Mouse (Mus musculus) cerebellum, adult 18-20 months (tissue): ENCODE results near the gene Prkcg.

Source experiments
- DNase-seq, 2 experiments: peaks; one replicate each; pipeline ENCODE4 v3.0.0; 2021

Gene Prkcg

DNA sequence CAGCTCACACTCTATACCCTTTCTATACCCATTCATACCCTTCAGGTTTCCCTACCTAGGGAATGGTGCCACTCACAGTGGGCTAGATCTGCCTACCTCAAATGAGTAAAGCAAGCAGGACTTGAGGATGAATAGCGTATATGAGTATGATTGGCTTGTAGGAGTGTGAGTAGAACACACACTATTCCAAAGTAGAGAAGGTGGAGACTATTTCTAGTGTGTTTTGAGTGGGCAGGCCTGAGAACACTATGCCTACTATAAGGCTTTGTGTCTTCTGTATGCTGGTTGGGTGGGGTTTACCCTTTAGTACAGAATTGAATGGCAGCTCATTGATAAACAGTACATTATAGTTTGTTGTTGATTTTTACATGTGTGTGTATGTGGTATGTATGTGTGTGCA, 34.8 kb downstream of the Prkcg start:
- DNase-seq = no peak

DNA sequence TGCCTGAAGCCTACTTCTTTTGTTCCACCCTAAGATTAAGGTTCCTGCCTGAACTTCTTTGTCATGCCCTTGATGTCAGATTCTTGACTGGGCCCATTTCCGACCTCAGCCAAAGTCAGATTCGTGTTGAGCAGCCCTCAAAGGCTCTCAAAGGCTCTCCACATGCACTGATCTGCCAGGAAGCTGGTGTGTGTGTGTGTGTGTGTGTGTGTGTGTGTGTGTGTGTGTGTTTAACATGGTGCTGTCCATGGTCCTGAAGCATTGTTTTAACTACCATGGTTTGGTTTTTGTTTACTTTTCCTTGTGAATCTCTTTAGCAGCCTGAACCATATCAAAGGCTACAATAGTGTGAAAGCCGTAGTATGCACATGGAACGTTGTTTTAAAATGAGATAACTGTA, 39.0 kb downstream of the Prkcg start:
- DNase-seq = no peak

DNA sequence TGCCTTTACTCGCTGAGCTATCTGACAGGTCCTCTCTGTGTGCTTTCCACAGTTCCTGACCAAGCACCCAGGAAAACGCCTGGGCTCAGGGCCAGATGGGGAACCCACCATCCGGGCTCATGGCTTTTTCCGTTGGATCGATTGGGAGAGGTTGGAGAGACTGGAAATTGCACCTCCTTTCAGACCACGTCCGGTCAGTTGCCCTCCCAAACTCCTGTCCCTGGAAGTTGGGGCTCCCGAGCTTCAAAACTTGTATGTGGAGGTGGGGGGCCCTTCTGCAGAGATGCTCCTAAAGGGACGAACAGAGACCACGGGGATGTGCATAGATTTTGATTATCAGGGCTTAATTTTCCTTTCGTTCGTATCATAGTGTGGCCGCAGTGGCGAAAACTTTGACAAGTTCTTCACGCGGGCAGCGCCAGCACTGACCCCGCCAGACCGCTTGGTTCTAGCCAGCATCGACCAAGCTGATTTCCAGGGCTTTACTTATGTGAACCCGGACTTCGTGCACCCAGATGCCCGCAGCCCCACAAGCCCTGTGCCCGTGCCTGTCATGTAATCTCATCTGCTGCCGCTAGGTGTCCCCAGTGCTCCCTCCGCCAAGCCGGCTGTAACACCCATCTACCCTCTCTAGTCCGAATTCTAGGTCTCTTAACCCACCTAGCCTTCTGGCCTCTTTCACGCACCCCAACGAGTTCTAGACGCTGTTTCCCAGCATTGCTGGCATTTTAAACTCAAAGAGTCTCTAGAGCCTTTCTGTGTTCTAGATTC, 41.0 kb downstream of the Prkcg start:
- peak; percentile 87 to 92 for DNase-seq

DNA sequence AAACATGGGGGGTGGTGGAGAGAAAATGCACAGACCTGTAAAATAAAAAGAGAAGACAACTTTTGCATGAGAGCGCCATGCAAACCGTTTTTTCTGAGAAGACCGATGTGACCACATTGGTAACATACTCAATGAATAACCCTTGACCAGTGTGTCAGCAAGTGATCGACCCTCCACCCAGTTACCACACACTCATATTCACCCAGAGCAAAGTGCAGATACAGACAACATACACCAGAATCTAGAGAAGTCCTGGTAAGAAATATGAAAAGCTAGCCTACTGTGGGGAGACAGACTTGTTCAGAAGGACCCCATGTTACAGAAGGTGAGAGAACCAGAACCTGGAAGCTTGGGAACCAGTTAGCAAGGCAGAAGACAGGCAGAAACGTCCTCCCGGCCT, 42.2 kb downstream of the Prkcg start:
- no peak for DNase-seq

DNA sequence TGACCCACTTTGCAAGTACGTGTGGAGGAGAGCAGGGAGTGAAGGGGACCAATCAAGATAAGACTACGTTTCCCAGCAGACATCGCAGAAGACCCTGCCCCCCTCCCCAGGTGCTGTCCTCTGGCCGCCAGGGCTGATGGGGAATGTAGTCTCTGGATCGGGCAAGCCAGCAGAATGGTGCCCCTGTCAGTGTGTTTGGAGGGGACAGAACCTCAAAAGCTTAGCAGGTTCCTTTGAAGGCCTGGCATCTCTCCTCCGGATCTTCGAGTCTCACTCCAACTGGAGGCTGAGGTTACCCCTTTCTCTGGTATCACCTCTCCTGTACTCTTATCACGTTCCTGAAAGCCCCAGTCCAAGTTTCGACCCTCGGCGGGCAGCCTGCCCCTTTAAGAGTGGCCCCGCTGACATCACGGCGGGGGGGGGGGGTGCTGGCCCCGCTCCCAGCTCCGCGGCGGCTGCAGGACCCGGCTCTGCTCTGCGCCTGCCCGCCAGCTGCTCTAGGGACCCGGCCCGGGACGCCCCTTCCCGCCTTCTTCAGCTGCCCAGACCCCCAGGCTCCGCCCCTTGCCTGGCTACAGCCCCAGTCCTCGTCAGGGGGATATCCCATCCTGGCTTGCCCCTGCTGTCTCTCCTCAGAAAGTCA, 42.7 kb downstream of the Prkcg start:
- DNase-seq = peak; percentile 85 to 93

DNA sequence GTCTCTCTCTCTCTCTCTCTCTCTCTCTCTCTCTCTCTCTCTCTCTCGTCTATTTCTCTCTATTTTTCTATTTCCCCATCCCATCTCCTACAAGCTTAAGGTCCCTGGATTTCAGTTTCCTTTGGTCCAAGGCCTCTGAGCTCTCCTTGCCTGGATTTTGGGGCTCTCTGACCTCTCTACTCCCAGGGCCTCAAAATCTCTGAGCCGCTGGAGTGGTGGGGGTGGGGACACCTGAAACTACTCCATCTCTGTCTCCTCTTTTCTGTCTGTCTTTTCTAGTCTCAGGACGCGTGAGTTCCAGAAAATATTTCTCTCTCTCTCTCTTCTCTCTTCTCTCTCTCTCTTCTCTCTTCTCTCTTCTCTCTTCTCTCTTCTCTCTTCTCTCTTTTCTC, 43.2 kb downstream of the Prkcg start:
- DNase-seq = no peak

DNA sequence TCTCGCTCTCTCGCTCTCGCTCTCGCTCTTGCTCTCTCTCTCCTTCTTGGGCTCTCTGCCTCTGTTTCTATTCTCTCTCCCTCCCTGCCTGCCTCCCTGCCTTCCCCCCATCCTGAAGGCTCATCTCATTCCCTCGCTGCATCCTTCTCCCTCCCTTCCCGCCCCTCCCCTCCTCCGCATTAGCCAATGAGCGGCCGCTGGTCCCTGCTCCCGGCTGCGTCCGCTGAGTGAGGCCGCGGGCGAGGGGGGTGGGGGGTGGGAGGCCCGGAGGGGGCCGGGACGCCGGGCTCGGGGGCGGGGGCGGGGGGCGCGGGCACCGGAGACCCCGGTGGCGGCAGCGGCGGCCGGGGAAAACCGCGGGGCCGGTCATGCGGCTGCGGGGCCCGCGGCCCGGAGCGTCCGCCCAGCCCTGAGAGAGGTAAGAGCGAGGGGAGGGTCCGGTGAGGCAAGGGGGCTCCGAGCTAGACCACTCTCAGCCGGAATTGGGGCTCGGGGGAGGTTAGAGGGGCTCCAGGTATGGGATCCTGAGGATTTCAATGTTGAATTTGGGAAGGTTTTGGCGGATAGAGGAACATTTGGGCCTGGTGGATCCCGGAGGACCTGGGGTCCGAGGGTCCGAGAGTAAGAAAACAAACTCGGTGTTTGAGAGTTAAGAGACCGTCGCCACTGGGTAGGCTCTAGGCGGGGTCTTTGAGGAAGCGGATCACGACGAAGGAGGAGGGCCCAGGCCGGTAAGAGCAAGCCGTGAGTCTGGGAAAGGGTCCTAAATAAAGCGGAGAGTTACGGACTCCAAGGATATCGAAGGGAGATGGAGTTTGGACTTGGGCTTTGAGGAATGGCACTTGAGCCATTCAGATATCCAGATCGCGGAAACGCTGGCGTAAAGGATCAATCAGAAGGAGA, 43.9 kb downstream of the Prkcg start, which contains the start of gene Cacng7:
Gene Cacng7, plus strand, starts transcription at position 337 of the 903 bp plus-strand sequence.
- DNase-seq = peak; percentile 74 to 87

DNA sequence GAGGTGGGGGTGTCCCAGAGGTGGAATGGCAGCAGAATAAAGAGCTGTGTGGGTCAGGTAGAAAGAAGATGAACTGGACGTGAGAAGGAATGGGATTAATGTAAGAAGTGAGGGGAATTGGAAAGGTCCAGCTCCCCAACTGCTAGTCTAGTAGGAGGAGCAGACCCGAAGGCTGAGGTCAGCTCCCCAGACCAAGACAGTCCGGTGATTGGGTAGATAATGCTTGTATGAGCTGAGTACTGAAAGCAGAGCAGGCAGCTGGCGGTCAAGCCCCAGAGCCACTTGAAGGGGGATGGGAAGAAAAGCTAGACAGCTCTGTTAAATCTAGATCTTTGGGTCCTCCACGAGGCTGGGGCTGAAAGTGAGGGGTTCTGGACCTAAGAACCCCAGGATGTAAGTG, 44.6 kb downstream of the Prkcg start:
- DNase-seq = peak; percentile 41 to 43

DNA sequence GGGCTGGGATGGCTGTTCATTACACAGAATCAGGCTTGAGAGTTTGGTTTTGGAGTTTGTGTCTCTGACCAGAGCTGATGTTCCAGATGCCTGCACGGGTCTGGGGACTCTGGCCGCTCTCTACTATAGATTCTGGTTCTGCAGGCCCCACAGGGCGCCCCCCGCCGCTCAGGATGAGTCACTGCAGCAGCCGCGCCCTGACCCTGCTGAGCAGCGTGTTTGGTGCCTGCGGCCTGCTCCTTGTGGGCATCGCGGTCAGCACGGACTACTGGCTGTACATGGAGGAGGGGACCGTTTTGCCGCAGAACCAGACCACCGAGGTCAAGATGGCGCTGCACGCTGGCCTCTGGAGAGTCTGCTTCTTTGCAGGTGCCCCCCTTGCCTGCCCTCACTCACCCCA, 47.4 kb downstream of the Prkcg start:
- peak; percentile 9 to 37 for DNase-seq

DNA sequence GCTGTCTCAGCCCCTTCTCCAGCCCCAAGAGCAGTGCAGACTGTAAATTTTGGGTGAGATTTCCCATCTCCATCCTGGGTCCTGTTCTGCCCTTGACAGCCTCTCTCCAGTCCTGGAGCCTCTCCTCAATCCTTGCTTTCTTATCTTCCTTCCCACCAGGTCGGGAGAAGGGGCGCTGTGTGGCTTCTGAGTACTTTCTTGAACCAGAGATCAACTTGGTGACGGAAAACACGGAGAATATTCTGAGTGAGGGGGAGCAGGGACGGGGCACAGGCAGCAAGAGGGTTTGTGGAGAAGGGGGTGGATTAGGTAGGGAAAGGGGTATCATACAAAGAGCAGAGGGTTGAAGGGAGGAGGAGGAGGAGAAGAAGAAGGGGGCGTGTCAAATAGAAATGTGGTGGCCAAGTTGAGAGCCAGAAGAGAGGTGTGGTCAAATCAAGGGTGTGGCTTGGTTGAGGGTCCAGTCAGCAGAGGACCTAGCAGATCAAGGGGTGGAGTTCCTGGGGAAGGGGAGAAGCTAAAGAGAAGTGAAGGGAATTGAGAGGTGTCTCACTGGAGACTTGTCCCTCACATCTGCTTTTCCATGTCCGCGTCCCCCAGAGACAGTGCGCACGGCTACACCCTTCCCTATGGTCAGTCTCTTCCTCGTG, 49.4 kb downstream of the Prkcg start:
- no peak for DNase-seq

DNA sequence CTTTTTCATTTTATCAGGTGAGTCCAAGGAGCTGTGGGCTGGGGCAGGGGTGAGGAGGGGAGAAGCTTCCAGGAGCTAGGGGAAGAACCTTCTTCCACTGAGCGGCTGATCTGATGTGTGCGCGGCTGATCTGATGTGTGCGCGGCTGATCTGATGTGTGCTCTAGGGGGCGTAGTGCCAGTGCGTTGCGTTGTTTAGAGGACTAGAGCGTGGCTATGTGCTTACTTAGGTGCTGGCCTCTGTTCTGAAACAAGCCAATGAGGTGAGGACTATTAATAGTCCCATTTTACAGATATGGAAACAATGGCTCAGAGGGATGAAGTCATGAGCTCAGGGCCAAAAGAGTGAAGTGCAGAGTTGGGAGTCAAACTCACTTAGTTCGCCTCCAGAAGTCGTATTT, 50.0 kb downstream of the Prkcg start:
- no peak for DNase-seq

DNA sequence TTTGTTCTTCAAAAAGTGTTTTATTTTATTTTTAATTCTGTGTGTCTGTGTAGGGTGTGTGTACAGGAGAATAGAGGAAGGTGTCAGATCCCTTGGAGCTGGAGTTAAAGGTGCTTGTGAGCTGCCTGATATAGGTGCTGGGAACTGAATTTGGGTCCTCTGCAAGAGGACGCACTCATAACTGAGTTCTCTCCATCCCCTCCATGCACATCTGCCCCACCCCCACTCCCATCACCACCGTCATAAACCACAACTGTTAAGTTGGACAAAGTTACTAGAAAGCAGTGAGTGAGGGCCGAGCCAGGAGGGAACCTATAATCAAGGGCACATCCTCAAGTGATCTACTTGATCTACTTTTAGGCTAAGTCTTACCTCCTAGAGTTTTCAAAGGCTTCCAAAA, 54.9 kb downstream of the Prkcg start:
- DNase-seq = no peak

DNA sequence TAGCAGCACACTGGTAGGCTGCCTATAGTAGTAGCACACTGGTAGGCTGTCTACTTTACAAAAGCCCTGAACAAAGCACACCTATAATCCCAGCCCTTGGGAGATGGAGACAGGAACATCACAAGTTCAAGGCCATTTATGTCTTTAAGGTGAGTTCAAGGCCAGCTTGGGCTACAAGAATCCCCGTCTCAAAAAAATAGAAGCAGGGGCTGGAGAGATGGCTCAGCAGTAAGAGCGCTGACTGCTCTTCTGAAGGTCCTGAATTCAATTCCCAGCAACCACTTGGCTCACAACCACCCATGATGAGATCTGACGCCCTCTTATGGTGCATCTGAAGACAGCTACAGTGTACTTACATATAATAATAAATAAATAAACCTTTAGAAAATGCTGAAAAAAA, 56.3 kb downstream of the Prkcg start:
- no peak for DNase-seq

DNA sequence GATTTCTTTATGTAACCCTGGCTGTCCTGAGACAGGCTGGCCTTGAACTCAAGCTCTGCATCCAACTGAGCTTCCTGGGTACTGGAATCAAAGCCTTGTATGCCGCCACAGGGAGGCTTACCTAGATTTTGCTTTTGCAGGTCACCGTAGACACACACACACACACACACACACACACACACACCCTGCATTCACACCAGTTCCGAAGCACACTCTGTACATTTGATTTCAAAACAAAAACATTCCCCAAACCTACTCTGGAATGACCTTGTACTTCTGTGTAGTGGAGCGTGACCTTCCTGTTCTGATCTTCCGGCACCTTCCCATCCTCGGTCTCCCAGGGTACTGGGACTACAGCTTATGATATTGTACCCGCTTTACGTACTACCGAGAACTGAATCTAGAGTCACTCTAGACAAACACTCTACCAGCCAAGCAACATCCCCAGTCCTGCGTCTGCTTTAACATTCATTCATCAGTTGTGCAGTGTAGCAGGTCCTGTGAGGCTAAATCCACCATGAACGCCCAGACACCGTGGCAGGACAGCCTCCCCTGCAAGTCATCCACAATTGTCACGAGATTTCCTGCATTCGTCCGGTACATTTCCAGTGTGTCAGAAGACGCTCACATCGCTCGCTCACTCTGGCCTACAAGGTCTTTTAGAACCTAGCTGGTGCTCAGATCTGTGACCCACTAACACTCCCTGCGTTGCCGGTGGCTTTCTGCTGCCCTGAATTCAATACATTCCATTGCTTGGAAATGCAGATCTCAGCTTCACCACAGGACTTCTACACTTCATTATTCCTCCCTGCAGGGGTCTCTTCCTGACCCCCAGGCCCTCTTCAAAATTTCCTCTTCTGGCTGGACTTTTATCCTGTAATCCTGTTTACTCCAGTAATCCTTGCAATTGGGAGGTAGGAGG, 58.6 kb downstream of the Prkcg start:
- DNase-seq = peak in 1 of 2 experiments; percentile 17

DNA sequence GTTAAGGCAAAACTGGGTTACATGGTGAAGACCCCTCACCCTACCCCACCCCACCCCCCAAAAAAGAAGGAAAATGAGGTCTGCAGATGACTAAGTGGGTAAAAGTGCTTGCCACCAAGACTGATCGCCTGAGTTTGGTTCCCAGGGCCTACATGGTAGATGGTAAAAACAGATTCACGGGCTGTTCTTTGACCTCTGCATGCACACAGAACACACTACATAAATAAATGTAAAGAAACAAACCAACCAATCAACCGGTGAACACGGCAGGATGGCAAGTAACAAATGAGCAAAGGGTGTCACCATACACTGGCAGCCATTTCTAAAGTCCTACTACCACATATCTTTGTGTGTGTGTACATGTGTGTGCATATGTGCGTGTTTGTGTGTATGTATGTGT, 59.3 kb downstream of the Prkcg start:
- no peak for DNase-seq

DNA sequence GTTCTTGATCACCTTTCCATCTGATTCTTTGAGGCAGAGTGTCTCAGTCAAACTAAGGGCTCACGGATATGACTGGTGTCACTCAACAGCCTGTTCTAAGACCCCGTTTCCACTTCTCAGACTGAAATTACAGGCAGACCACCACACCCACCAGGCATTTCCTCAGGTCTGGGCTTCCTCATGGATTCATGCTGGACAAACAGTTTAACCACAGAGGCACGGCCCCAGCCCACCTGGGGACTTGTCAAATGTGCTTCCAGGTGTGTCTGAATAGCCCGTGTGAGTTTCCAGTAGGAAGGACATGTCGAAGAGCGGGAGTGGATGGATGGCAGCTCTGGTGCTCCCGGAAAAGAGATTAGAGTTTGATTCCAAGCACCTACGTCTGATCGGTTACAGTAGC, 60.8 kb downstream of the Prkcg start:
- DNase-seq = no peak

DNA sequence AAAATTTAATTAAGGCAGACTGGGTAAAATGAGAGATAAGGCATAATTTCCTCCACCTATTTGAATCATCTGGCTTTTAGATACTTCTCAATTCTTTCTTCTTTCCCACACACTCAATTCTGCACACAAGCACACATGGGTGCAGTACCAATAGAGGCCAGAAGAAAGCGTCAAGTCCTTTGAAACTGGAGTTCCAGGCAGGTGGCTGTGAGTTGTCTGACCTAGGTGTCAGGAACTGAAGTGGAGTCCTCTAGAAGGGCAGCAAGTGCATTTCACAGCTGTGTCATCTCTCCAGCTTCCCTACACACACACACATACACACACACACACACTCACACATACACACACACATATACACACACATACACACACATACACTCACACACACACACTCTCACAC, 62.6 kb downstream of the Prkcg start:
- no peak for DNase-seq

DNA sequence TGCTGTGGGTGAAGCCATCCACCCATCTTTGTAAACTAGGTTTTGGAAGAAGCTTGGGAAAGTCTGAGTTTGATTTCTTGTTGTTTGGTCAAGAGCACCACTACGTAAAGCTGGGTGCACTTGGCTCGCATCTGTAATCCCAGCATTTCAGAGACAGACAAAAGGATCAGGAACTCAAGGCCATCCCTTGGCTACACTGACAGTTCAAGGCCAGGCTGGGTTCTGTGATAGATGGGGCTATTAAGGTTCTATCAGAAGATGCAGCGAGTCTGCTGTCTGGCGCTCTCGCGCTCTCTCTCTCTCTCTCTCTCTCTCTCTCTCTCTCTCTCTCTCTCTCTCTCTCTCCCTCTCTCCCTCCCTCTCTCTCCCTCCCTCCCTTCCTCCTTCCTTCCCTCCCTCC, 65.9 kb downstream of the Prkcg start:
- DNase-seq = no peak

DNA sequence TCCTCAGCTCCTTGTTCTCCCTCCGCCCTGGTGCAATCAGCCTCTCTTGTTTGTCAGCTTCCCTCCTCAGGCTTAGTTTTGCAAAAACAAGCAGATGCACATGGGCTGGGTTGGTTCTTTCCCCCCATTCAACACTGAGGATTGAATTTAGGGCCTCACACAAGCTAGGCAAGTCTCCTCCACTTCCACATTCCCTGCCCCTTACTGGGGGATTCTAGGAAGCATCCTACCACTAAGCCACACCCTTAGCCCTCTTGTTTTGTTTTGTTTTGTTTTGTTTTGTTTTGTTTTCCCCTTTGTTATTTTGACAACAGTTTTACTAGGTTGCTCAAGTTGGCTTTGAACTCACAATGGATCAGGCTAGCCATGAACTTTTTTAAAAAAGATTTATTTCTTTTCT, 71.7 kb downstream of the Prkcg start:
- DNase-seq = no peak

DNA sequence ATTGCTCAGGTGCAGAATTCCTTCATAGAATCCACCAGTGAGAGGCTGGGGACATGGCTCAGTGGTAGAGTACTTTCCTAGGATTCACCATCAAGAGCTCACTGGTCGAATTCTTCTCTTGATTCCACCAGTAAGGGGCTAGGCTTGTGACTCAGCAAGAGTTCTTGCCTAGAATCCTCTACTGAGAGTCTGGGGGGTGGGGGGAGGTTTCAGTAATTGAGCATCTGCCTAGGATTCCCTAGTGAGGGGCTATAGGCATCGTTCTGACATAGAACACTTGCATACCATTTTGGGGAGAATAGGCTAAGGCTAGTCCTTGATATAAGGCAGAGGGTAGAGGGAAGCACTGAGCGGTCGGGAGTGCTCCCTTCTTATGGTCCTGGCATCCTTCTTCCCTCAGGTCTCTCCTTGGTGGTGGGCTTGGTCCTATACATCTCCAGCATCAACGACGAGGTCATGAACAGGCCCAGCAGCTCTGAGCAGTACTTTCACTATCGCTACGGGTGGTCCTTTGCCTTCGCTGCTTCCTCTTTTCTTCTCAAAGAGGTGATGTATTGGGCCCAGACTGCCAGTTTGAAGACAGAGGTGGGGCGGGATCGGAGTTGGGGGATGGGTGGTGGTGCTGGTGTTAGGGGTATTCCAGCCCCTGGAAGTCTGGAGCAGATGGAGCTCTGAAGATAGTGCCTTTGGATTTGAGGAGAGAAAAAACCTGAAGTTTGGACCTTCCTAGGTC, 76.7 kb downstream of the Prkcg start:
- no peak for DNase-seq
